In genomic region chr5:149527292-149527691, GRCm38 (mm10) we compare ENCODE assay signal across 18 mouse cellular contexts. TPM values are rescaled to one million over a fixed set of nuclear protein-coding genes. Genes with fewer than 3 reads are reported as not detected.
DNase-seq lines count a peak whose midpoint lies in the region; ATAC-seq and TF ChIP-seq lines count a peak whose summit lies in the region.
"Not testable (repeated sequence)": the region's sequence is repeated elsewhere in the genome, so short reads cannot be mapped to it uniquely, and the experiment has no call there.
"Had no signal": no experiment of that assay in that cellular context is flagged by ENCODE, and none has a peak within 500 bp of the region (broad histone marks: within the 10 kb centered on the region; RNA-seq: fewer than 3 reads in every experiment).

No protein-coding gene starts in this region.

- H3K9ac ChIP-seq in forebrain, embryonic 11.5 days (ENCODE audit: low read length); forebrain, embryonic 15.5 days (replicated peaks); hindbrain, embryonic 13.5 days; midbrain, embryonic 11.5 days (ENCODE audit: low read length); midbrain, embryonic 15.5 days; neural tube, embryonic 13.5 days: not testable (repeated sequence)

- peak; percentile 40 for DNase-seq in forebrain, embryonic 11.5 days (ENCODE audit: low spot score)
- not testable (repeated sequence) for DNase-seq in layer of hippocampus, adult 2 months (ENCODE audit: low spot score in 2 of 2)
- peak; percentile 69 for DNase-seq in midbrain, embryonic 11.5 days (ENCODE audit: low spot score, missing footprints)

- not testable (repeated sequence) for H3K4me3 ChIP-seq in forebrain, embryonic 11.5 days (ENCODE audit: low read depth, low read length); forebrain, embryonic 15.5 days; hindbrain, embryonic 13.5 days; layer of hippocampus, adult 2 months; midbrain, embryonic 11.5 days (ENCODE audit: low read depth, low read length); midbrain, embryonic 15.5 days; neural tube, embryonic 13.5 days
- H3K4me3 ChIP-seq in testis, adult 2 months (ENCODE audit: control insufficient read depth, low read depth, low read length) = peak overlapping the region; percentile 37

- not testable (repeated sequence) for H3K36me3 ChIP-seq in forebrain, embryonic 11.5 days (ENCODE audit: control insufficient read depth, insufficient read depth, low read length); forebrain, embryonic 15.5 days; hindbrain, embryonic 13.5 days; midbrain, embryonic 11.5 days (ENCODE audit: control insufficient read depth, insufficient read depth, low read length); midbrain, embryonic 15.5 days (replicated peaks); neural tube, embryonic 13.5 days; testis, adult 2 months (ENCODE audit: control insufficient read depth, insufficient read depth, low read length)

- H3K27me3 ChIP-seq in forebrain, embryonic 11.5 days (ENCODE audit: control insufficient read depth, insufficient read depth, low read length); forebrain, embryonic 15.5 days; hindbrain, embryonic 13.5 days; midbrain, embryonic 11.5 days (ENCODE audit: control insufficient read depth, insufficient read depth, low read length); midbrain, embryonic 15.5 days (replicated peaks); neural tube, embryonic 13.5 days; testis, adult 2 months (ENCODE audit: control insufficient read depth, insufficient read depth, low read length): not testable (repeated sequence)

- not testable (repeated sequence) for H3K27ac ChIP-seq in forebrain, embryonic 11.5 days (ENCODE audit: low read depth, low read length); midbrain, embryonic 11.5 days (ENCODE audit: low read depth, low read length); testis, adult 2 months (ENCODE audit: control insufficient read depth, insufficient read depth, low read depth, low read length)
- H3K27ac ChIP-seq in forebrain, embryonic 15.5 days (replicated peaks) = peak overlapping the region; percentile 87
- H3K27ac ChIP-seq in hindbrain, embryonic 13.5 days = 0 out of 2 replicates have a peak overlapping the region, but pooled peaks have one; percentile 19
- H3K27ac ChIP-seq in layer of hippocampus, adult 2 months = peak overlapping the region; percentile 81
- peak overlapping the region; percentile 31; the same call in 1 of the 2 replicates for H3K27ac ChIP-seq in midbrain, embryonic 15.5 days
- peak overlapping the region; percentile 93 for H3K27ac ChIP-seq in neural tube, embryonic 13.5 days (replicated peaks)

- H3K4me1 ChIP-seq in forebrain, embryonic 11.5 days (replicated peaks; ENCODE audit: control insufficient read depth, insufficient read depth, low read length) = peaks cover 23% of the 10 kb centered on the region
- peaks cover 49% of the 10 kb centered on the region for H3K4me1 ChIP-seq in forebrain, embryonic 15.5 days
- peaks cover 62% of the 10 kb centered on the region for H3K4me1 ChIP-seq in hindbrain, embryonic 13.5 days (replicated peaks)
- peaks cover 25% of the 10 kb centered on the region for H3K4me1 ChIP-seq in midbrain, embryonic 11.5 days (ENCODE audit: control insufficient read depth, insufficient read depth, low read length)
- H3K4me1 ChIP-seq in midbrain, embryonic 15.5 days = peaks cover 52% of the 10 kb centered on the region
- peaks cover 66% of the 10 kb centered on the region for H3K4me1 ChIP-seq in neural tube, embryonic 13.5 days (replicated peaks)
- peaks cover 26% of the 10 kb centered on the region for H3K4me1 ChIP-seq in testis, adult 2 months (ENCODE audit: control insufficient read depth, insufficient read depth, low read length)

- not testable (repeated sequence) for H3K9me3 ChIP-seq in forebrain, embryonic 11.5 days (ENCODE audit: control insufficient read depth, low read length); forebrain, embryonic 15.5 days; hindbrain, embryonic 13.5 days; midbrain, embryonic 11.5 days (ENCODE audit: control insufficient read depth, low read length); midbrain, embryonic 15.5 days; neural tube, embryonic 13.5 days

- H3K4me2 ChIP-seq in forebrain, embryonic 11.5 days (ENCODE audit: low read depth, low read length, severe bottlenecking); forebrain, embryonic 15.5 days (replicated peaks); hindbrain, embryonic 13.5 days; midbrain, embryonic 11.5 days; midbrain, embryonic 15.5 days: not testable (repeated sequence)
- H3K4me2 ChIP-seq in neural tube, embryonic 13.5 days = peak overlapping the region; percentile 9; the same call in 1 of the 2 replicates

- not testable (repeated sequence) for TF ChIP-seq POLR2A in testis, adult 2 months (IDR thresholded peaks at IDR 0.05; ENCODE audit: control insufficient read depth, low read depth, low read length)

- WGBS in forebrain, embryonic 11.5 days = 89% methylated on average over 4 of the region's 4 CpGs
- WGBS in forebrain, embryonic 15.5 days = 43% methylated on average over 4 of the region's 4 CpGs
- WGBS in hindbrain, embryonic 13.5 days = 64% methylated on average over 4 of the region's 4 CpGs
- WGBS in midbrain, embryonic 11.5 days = 76% methylated on average over 4 of the region's 4 CpGs
- 77% methylated on average over 4 of the region's 4 CpGs for WGBS in midbrain, embryonic 15.5 days
- 60% methylated on average over 4 of the region's 4 CpGs for WGBS in neural tube, embryonic 13.5 days

- not testable (repeated sequence) for TF ChIP-seq CTCF in layer of hippocampus, adult 2 months (conservative IDR thresholded peaks at IDR 0.05); testis, adult 2 months (IDR thresholded peaks at IDR 0.05; ENCODE audit: control insufficient read depth, insufficient read depth, insufficient replicate concordance, low read depth, low read length)

- ATAC-seq in forebrain, embryonic 11.5 days (replicated peaks; ENCODE audit: low FRiP score); forebrain, embryonic 15.5 days (replicated peaks); hindbrain, embryonic 13.5 days (ENCODE audit: low FRiP score); midbrain, embryonic 11.5 days (ENCODE audit: low FRiP score); neural tube, embryonic 13.5 days (ENCODE audit: low read depth): not testable (repeated sequence)
- ATAC-seq in midbrain, embryonic 15.5 days (replicated peaks) = 0 out of 2 replicates have a peak, but pooled peaks have one; percentile 10

RNA-seq across cellular contexts. Expression of gene Wdr95, which starts 1.2 kb away (rescaled TPM):
- 0.24 and 0.73 TPM in 2 replicates for polyA plus RNA-seq in forebrain, embryonic 11.5 days (2014; fragmentation: Nextera tagmentation; extraction: Ambion mirVana)
- polyA plus RNA-seq in forebrain, embryonic 15.5 days (2015; fragmentation: Nextera tagmentation; extraction: Ambion mirVana) = 0.46 and 0.75 TPM in 2 replicates
- 0.10 and 0.84 TPM in 2 replicates for polyA plus RNA-seq in hindbrain, embryonic 13.5 days (2015; fragmentation: Nextera tagmentation; extraction: Ambion mirVana)
- total RNA-seq in layer of hippocampus, adult 2 months (2021) = 1 to 10 TPM in 1 of 2 experiments, under 1 TPM in 1; 0.41 to 1.0 TPM
- polyA plus RNA-seq in midbrain, embryonic 11.5 days (2014; fragmentation: Nextera tagmentation; extraction: Ambion mirVana) = 0.08 and 0.33 TPM in 2 replicates
- 0.14 and 0.27 TPM in 2 replicates for polyA plus RNA-seq in midbrain, embryonic 15.5 days (2015; fragmentation: Nextera tagmentation; extraction: Ambion mirVana)
- 0.60 and 0.96 TPM in 2 replicates for polyA plus RNA-seq in neural tube, embryonic 13.5 days (2015; fragmentation: Nextera tagmentation; extraction: Ambion mirVana)
- polyA plus RNA-seq in testis, adult 2 months (2012; rRNA removed) = 14.7 and 18.4 TPM in 2 replicates
- total RNA-seq: adrenal gland, postnatal 36 days; common myeloid progenitor, adult 5-6 weeks; gastrocnemius, adult 18-20 months; gastrocnemius, postnatal 14 days; heart, adult 2 months; heart, postnatal 14 days; hematopoietic stem cell, adult 5-6 weeks had no signal
- polyA plus RNA-seq: embryonic facial prominence, embryonic 11.5 days; erythroblast, embryonic 14.5 days; heart, embryonic 15.5 days had no signal
